Mouse (Mus musculus) liver, postnatal 0 days (tissue): ENCODE measurements at regions not wholly inside any gene's neighbourhood (a gene's known extent, or its start where the extent isn't known, plus 50 kb on each side); places are given as distances from the start of the nearest gene placed in this dataset.

Experiments
- ATAC-seq: fragments of 200-750 bp; cut with Nextera tagmentation; 2 replicates; pipeline ENCODE4 v1.8.0; 2017; ENCODE audit warnings: mild to moderate bottlenecking, moderate library complexity
- DNase-seq: peaks from one replicate; pipeline ENCODE4 v3.0.0-alpha.2; 2016
- H3K27ac ChIP-seq: fragments of 300-500 bp; sonication (generic); 2 replicates; pipeline ENCODE4 v1.5.1; 2014; ENCODE audit warnings: antibody characterized with exemption, moderate library complexity, mild to moderate bottlenecking, low read depth
- H3K27me3 ChIP-seq: fragments of 300-500 bp; sonication (generic); 2 replicates; pipeline ENCODE4 v1.6.1; 2014; ENCODE audit warnings: low read length, control low read depth, mixed read lengths; ENCODE audit not compliant: insufficient read depth
- H3K36me3 ChIP-seq: fragments of 300-500 bp; sonication (generic); replicated peaks from 2 replicates; pipeline ENCODE4 v1.6.1; 2014; ENCODE audit warnings: mild to moderate bottlenecking, control low read depth, low read length, moderate library complexity, mixed read lengths; ENCODE audit not compliant: insufficient read depth
- H3K4me1 ChIP-seq: fragments of 300-500 bp; sonication (generic); 2 replicates; pipeline ENCODE4 v1.6.1; 2014; ENCODE audit warnings: antibody characterized with exemption, mild to moderate bottlenecking, control low read depth; ENCODE audit not compliant: insufficient read depth
- H3K4me2 ChIP-seq: fragments of 300-500 bp; sonication (generic); 2 replicates; pipeline ENCODE4 v1.6.1; 2014; ENCODE audit warnings: low read depth, mild to moderate bottlenecking, low read length, moderate library complexity, mixed read lengths
- H3K4me3 ChIP-seq: fragments of 300-500 bp; sonication (generic); 2 replicates; pipeline ENCODE4 v1.5.1; 2014; ENCODE audit warnings: low read depth, low read length
- H3K9ac ChIP-seq: fragments of 300-500 bp; sonication (generic); replicated peaks from 2 replicates; pipeline ENCODE4 v1.6.1; 2014; ENCODE audit warnings: mild to moderate bottlenecking, moderate library complexity
- H3K9me3 ChIP-seq: fragments of 300-500 bp; sonication (generic); 2 replicates; pipeline ENCODE4 v1.6.1; 2016; ENCODE audit warnings: mild to moderate bottlenecking, control low read depth, low read length, mixed read lengths
- CTCF ChIP-seq: sonication (generic); IDR thresholded peaks from 2 replicates; pipeline ENCODE4 v1.5.1; 2016; ENCODE audit warnings: antibody characterized with exemption, low read depth
- EP300 ChIP-seq: IDR thresholded peaks from 2 replicates; pipeline ENCODE4 v1.6.1; 2016; ENCODE audit warnings: antibody characterized with exemption, low read depth, mild to moderate bottlenecking
- WGBS: fragments of 180-500 bp; shearing (Covaris S2); extraction: QIAGEN DNeasy Blood & Tissue Kit; methylation state at CpG from one replicate; pipeline ENCODE4 v1.1.7; 2014; ENCODE audit not compliant: insufficient replicate concordance; 5-methylcytosine and 5-hydroxymethylcytosine counted together

GRCm38 (mm10) chr8:34613138-34613537 is 501.6 kb upstream of the Gm10131 start:
- WGBS: 65% methylated on average over 5 of the region's 5 CpGs
- no peak for ATAC-seq
- H3K9ac ChIP-seq: no peak overlapping the region
- H3K9me3 ChIP-seq: no peaks in the 10 kb centered on the region; the same call in 1 of the 2 replicates
- H3K4me2 ChIP-seq: no peak overlapping the region
- TF ChIP-seq CTCF (no peak), EP300 (no peak)
- no peaks in the 10 kb centered on the region for H3K27me3 ChIP-seq
- H3K27ac ChIP-seq: no peak overlapping the region
- no peaks in the 10 kb centered on the region for H3K4me1 ChIP-seq
- H3K4me3 ChIP-seq: no peak overlapping the region
- H3K36me3 ChIP-seq: no peaks in the 10 kb centered on the region
- no peak for DNase-seq

GRCm38 (mm10) chr8:34612396-34612795 is 500.9 kb upstream of the Gm10131 start:
- Histone ChIP-seq H3K4me2 (no peak overlapping the region), H3K36me3 (no peaks in the 10 kb centered on the region), H3K9ac (no peak overlapping the region), H3K9me3 (no peaks in the 10 kb centered on the region; the same call in 1 of the 2 replicates), H3K4me1 (no peaks in the 10 kb centered on the region), H3K4me3 (no peak overlapping the region), H3K27me3 (no peaks in the 10 kb centered on the region), H3K27ac (no peak overlapping the region)
- ATAC-seq (no peak), DNase-seq (no peak)
- no peak for TF ChIP-seq EP300
- TF ChIP-seq CTCF: no peak
- 64% methylated on average over 3 of the region's 3 CpGs for WGBS

- ATAC-seq (no peak), DNase-seq (no peak)
- Histone ChIP-seq H3K36me3 (no peaks in the 10 kb centered on the region), H3K9me3 (no peaks in the 10 kb centered on the region; the same call in 1 of the 2 replicates), H3K27me3 (no peaks in the 10 kb centered on the region), H3K4me3 (no peak overlapping the region), H3K4me2 (no peak overlapping the region), H3K9ac (no peak overlapping the region), H3K27ac (no peak overlapping the region), H3K4me1 (no peaks in the 10 kb centered on the region)
- TF ChIP-seq CTCF (no peak), EP300 (no peak)
These were observed 498.6 kb upstream of the Gm10131 start for GRCm38 (mm10) chr8:34610186-34610585.

GRCm38 (mm10) chr8:34607426-34607825 is 495.9 kb upstream of the Gm10131 start:
- 68% methylated on average over 2 of the region's 2 CpGs for WGBS
- ATAC-seq (no peak), DNase-seq (no peak)
- no peaks in the 10 kb centered on the region for H3K27me3 ChIP-seq
- H3K4me1 ChIP-seq: no peaks in the 10 kb centered on the region
- TF ChIP-seq CTCF (no peak), EP300 (no peak)
- no peaks in the 10 kb centered on the region; the same call in 1 of the 2 replicates for H3K9me3 ChIP-seq
- no peaks in the 10 kb centered on the region for H3K36me3 ChIP-seq
- H3K9ac ChIP-seq: no peak overlapping the region
- H3K4me2 ChIP-seq: no peak overlapping the region
- no peak overlapping the region for H3K27ac ChIP-seq
- H3K4me3 ChIP-seq: no peak overlapping the region

- WGBS: 75% methylated on average over 2 of the region's 2 CpGs
- Histone ChIP-seq H3K9ac (no peak overlapping the region), H3K9me3 (no peaks in the 10 kb centered on the region), H3K4me2 (no peak overlapping the region), H3K4me1 (no peaks in the 10 kb centered on the region), H3K27me3 (no peaks in the 10 kb centered on the region), H3K36me3 (no peaks in the 10 kb centered on the region), H3K4me3 (no peak overlapping the region), H3K27ac (no peak overlapping the region)
- TF ChIP-seq CTCF (no peak), EP300 (no peak)
- ATAC-seq (no peak), DNase-seq (no peak)
These were observed 493.5 kb upstream of the Gm10131 start for GRCm38 (mm10) chr8:34605031-34605430.

- Histone ChIP-seq H3K4me2 (no peak overlapping the region), H3K27ac (no peak overlapping the region), H3K9me3 (no peaks in the 10 kb centered on the region), H3K4me3 (no peak overlapping the region), H3K27me3 (no peaks in the 10 kb centered on the region), H3K9ac (no peak overlapping the region), H3K36me3 (no peaks in the 10 kb centered on the region), H3K4me1 (no peaks in the 10 kb centered on the region)
- no peak for DNase-seq
- TF ChIP-seq EP300 (no peak), CTCF (no peak)
- no peak for ATAC-seq
- 47% methylated on average over 2 of the region's 2 CpGs for WGBS
These were observed 493.0 kb upstream of the Gm10131 start for GRCm38 (mm10) chr8:34604581-34604980.

GRCm38 (mm10) chr8:34601426-34601953 is 490.0 kb upstream of the Gm10131 start:
- 79% methylated on average over 3 of the region's 3 CpGs for WGBS
- no peak overlapping the region for H3K4me2 ChIP-seq
- ATAC-seq: no peak

More at GRCm38 (mm10) chr8:34601426-34601953, 490.0 kb upstream of the Gm10131 start:
- DNase-seq: no peak
- Histone ChIP-seq H3K27ac (no peak overlapping the region; the same call in 1 of the 2 replicates), H3K36me3 (no peaks in the 10 kb centered on the region), H3K9ac (no peak overlapping the region), H3K4me1 (no peaks in the 10 kb centered on the region), H3K9me3 (no peaks in the 10 kb centered on the region), H3K4me3 (no peak overlapping the region), H3K27me3 (no peaks in the 10 kb centered on the region)
- TF ChIP-seq EP300 (no peak), CTCF (no peak)
